Mouse (Mus musculus) Muller cell, postnatal 12 days (primary cell): ENCODE measurements at regions not wholly inside any gene's neighbourhood (a gene's known extent, or its start where the extent isn't known, plus 50 kb on each side); places are given as distances from the start of the nearest gene placed in this dataset.

ENCODE experiments used
- DNase-seq: peaks from one replicate; pipeline ENCODE4 v3.0.0-alpha.2; 2015; ENCODE audit errors: inconsistent ontology term

GRCm38 (mm10) chr15:13455560-13456219, 282.2 kb upstream of the Cdh6 start:
- DNase-seq, result no peak

DNA sequence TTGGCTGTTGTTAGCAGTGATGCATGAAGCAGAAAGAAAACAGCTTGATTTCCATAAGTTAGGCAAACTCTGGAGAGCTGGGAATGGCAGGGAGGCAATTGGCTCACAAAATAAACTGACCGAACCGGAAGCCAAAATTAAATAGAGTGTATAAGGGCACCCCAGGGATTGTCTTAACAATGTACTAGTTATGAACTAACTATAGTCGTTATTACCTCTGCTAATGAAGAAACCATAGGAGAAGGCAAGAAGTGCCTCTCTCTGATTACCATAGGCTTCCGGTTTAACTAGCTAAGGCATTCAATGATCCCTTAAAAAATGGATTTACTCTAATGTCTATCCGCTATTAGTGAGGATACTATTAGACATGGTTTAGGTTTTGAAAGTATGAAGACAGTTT, 276.9 kb upstream of the Cdh6 start:
- no peak for DNase-seq

GRCm38 (mm10) chr15:13434608-13435007, 261.1 kb upstream of the Cdh6 start:
- peak; percentile 11 for DNase-seq

GRCm38 (mm10) chr15:13432971-13433370, 259.5 kb upstream of the Cdh6 start:
- no peak for DNase-seq

GRCm38 (mm10) chr15:13419616-13420015, 246.1 kb upstream of the Cdh6 start:
- DNase-seq, result no peak

DNA sequence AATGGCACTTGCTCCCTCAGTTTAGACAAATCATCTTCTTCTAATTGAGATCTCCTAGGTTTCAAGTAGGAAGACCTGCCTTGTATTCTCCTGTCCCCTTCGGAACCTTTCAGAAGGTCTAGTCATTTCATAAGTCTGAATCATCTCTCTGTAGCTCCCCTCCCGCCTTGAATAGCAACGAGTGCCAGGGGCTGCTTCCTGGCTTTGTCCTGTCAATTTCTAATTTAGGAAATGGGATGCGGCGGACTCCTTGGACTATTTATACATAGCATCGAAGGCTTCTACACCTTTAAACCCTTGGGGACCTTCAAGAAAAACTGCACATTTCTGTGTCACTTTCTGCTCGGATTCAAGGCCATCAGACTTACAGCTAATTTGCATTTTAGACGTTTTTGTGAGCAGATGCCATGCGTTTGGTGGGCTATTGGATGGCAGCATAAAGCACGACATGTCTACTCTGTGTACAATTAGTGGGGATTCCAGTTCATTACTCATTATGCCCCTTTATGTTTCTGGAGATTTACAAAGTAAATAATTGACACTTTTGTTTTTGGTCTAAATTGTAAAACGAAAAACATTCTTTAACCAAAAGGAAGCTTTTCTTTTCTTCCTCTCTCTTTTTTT, 236.7 kb upstream of the Cdh6 start:
- DNase-seq, result peak; percentile 29

DNA sequence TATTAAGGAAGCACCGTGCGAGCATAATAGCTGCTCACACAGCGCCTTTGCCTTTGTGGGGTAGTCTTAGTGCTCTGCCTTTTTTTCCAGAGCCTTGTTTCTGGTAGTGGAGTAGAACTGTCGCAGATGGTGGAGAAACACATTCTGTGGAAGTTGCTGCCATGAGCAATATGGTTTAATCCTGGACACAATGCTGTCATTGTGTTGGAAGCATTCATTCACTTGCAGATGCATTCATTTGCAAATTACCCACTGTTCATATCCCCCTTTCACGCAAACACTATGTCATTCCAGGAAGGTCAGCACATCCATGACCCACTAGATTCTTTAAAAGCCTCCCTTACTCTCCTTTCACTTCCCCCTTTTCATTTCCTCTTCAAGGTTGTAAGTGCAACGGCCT, 219.7 kb upstream of the Cdh6 start:
- peak; percentile 58 for DNase-seq

DNA sequence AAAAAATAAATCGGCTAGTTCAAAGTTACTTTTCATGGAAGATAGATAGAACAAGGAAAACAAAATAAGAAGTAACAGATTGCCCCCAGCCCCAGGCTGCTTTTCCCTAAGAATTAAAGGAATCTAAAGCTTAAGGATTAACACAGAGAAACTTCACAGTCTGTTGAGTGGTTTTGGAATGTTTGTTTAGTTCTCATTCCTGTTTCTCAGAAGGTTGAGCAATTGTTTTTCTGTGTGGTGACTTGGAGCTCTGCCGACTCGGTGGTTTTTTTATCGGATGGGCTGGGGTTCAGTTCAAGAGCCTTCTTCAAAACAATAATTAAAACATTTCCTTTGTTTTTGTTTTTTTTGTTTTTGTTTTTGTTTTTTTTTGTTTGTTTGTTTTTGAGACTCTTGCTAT, 217.9 kb upstream of the Cdh6 start:
- DNase-seq, result no peak

- DNase-seq, result peak; percentile 85
Measured at GRCm38 (mm10) chr15:13384815-13385214, 211.3 kb upstream of the Cdh6 start.

DNA sequence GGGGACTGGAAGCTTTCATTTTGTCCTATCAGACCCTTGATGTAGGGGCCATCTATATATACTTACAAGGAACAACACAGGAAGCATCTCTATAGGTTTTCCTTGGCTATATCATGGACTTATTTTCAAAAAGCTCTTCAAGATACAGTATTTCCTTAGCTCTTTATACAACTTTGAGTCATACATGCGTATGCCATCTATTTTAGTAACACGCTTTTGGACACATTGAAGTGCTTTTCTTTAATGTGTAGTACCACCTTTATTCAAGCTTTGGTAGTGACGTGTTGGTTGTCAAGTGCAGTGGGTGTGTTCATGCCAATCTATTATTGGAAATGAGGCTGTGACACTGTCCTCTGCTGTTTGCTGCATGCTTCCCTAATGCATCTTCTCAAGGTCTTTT, 202.1 kb upstream of the Cdh6 start:
- no peak for DNase-seq

GRCm38 (mm10) chr15:13368799-13369198, 195.3 kb upstream of the Cdh6 start:
- peak; percentile 46 for DNase-seq

DNA sequence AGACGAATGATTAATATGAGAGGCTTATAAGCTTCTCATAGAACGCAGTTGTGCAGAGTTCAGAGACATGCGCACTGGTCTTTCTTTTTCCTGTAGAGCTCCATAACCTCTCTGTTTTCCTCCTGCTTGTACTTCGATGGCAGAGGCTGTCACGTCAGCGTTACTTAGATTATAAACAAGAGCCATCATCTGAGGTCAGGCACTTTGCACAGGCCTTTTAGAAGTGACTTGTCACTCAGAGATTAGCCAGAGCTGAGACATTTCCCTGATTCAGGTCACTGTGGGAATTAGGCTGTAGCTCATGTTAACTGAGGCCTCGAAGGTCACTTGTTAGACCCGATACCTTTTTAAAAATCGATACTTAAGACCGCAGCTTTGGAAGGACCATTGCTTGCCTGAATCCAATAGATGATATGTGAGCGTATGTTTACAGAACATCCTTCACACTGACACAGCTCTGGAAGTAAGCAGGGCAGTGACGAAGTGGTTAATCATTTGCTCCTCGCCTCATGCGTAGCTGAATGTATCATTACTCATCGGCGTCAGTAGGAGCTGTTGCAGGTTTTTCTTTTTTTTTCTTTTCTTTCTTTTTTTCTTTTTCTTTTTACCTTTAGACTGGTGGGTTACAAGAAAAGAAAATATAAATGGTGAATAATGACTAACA, 193.9 kb upstream of the Cdh6 start:
- no peak for DNase-seq

DNA sequence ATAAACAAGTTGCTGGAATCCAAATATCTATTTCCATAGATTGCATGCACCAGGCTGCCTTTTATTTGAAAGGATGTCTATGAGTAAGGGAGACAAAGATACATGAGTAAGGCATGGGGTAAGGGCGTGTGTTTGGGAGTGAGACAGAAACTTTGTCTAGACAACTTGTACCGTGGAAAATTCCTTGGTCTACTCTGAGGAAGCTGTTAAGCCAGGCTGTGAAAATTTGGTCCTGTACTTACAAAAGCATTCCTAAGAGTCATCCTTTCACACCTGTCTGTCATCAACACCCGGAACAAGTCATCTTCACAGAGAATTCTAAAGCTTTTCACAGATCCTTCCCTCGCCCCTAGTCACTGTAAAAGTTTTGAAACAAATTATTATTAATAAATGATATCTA, 193.1 kb upstream of the Cdh6 start:
- DNase-seq, result no peak

GRCm38 (mm10) chr15:13360741-13361140, 187.3 kb upstream of the Cdh6 start:
- no peak for DNase-seq

DNA sequence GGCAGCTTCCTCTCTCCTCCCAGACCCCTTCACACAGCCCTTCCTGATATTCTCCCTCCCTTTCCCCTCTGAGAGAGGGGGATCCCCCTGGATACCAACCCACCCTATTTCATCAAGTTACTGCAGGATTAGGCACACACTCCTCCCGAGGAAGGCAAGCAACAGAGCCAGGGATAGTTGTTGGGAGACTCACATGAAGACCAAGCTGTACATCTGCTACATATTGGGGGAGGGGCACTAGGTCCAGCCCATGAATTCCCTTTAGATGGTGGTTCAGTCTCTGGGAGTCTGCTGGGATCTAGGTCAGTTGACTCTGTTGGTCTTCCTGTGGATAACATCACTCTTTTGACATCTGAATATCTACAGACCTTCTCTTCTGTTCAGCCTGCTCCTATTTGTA, 185.6 kb upstream of the Cdh6 start:
- no peak for DNase-seq

DNA sequence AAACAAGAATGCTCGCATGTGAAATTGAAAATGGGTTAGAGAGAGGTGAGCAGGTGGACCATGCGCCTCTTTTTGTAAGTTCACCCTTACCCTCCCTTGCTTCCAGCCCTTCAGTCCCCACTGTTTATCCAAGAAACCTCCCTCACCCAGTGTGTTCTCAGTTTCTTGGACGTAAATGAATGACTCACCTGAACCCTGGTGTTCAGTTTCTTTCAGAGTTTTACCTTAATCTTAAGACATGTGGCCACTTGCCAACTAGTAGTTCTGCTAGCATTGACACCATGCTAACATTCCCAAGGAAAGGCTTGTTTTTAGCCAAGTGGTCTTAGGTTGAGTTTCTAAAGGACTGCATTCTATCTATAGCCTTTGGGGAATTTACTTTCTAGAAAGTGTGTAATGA, 176.8 kb upstream of the Cdh6 start:
- DNase-seq, result no peak

- DNase-seq, result no peak
Measured at GRCm38 (mm10) chr15:13336392-13336791, 162.9 kb upstream of the Cdh6 start.

GRCm38 (mm10) chr15:13324439-13324838, 151.0 kb upstream of the Cdh6 start:
- DNase-seq, result no peak

- DNase-seq, result no peak
Measured at GRCm38 (mm10) chr15:13320599-13321348, 147.3 kb upstream of the Cdh6 start.

GRCm38 (mm10) chr15:13304562-13304961, 131.1 kb upstream of the Cdh6 start:
- no peak for DNase-seq

DNA sequence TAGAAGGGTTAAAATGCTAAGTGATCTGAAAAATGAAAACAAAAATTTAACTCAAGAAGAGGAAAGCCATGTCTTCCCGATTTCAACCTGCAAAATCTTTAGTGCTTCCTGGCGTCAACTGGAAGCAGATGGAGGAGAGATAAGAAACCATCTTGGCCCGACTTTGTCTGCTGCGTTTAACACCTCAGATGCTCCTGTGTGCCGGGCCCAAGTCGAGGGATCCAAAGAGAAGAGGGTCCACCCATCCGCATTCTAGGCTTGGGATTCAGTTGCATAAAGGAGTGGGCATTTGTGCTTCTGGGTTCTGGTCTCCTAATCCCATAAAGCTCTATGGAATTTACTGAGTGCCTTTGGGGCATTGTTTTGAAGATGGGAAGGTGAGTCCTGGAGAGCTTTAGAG, 130.0 kb upstream of the Cdh6 start:
- no peak for DNase-seq

GRCm38 (mm10) chr15:13302672-13303071, 129.2 kb upstream of the Cdh6 start:
- no peak for DNase-seq

GRCm38 (mm10) chr15:13296967-13297366, 123.5 kb upstream of the Cdh6 start:
- DNase-seq, result no peak
